Mouse (Mus musculus) embryo, embryonic 10 days (tissue): Measurements from ENCODE around the gene Sec23ip.

Experiments
- DNase-seq: peaks from one replicate; pipeline ENCODE4 v3.0.0-alpha.2; 2015; ENCODE audit warnings: low spot score

Gene Sec23ip

DNA sequence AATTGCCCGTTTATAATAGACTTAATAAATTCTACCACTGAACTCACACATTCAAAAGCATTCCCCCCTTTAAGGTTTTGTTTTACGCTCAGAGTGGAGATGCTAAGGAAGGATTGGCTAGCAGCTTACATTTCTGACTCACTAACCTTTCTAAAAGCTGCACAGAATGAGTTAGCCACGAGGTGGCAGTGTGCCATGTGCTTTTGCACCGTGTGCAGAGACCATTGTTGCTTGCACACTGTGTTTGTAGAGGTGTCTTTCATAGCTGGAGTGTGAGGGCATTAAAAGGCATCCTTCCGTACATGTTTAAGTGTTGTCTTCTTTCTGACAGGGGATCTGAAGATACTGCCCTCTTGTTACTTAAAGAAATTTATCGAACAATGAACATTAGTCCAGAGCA is 34.6 kb downstream of the Sec23ip start:
- DNase-seq: peak; percentile 87

- no peak for DNase-seq
These were observed 37.1 kb downstream of the Sec23ip start for GRCm38 (mm10) chr7:128781846-128782245.

DNA sequence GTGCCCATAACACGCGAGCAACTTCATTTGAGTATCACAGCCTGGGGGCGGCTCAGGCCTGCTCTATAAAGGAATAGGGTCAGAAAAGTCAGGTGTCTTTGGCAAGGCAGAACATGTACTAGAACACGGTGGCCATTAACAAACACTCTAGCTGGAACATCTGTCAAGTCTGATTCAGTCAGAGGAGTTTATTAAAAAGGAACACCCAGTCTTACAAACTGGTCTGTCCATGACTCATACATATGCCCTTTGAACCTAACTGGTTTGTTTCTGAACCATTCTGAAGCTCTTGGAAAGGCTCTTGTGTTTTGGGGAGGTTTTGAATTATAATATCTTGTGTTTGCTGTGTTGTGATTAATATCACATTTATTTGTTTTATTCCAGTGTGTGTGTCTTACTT is 45.3 kb downstream of the Sec23ip start:
- DNase-seq: no peak

- no peak for DNase-seq
These were observed 48.7 kb downstream of the Sec23ip start for GRCm38 (mm10) chr7:128793464-128793863.

GRCm38 (mm10) chr7:128824986-128825563 is 80.3 kb downstream of the Sec23ip start:
- DNase-seq: no peak

- DNase-seq: no peak
These were observed 87.8 kb downstream of the Sec23ip start for GRCm38 (mm10) chr7:128832455-128833081.

GRCm38 (mm10) chr7:128833196-128833595 is 88.5 kb downstream of the Sec23ip start:
- DNase-seq: no peak
